Mouse (Mus musculus): ENCODE measurements around the gene Ppdpf. TPM values are rescaled to one million over a fixed set of nuclear protein-coding genes. Genes with fewer than 3 reads are reported as not detected.

Gene Ppdpf
- total and polyA plus RNA-seq, 3 experiments: 60.0 to 113 (median 71.2) TPM

DNA sequence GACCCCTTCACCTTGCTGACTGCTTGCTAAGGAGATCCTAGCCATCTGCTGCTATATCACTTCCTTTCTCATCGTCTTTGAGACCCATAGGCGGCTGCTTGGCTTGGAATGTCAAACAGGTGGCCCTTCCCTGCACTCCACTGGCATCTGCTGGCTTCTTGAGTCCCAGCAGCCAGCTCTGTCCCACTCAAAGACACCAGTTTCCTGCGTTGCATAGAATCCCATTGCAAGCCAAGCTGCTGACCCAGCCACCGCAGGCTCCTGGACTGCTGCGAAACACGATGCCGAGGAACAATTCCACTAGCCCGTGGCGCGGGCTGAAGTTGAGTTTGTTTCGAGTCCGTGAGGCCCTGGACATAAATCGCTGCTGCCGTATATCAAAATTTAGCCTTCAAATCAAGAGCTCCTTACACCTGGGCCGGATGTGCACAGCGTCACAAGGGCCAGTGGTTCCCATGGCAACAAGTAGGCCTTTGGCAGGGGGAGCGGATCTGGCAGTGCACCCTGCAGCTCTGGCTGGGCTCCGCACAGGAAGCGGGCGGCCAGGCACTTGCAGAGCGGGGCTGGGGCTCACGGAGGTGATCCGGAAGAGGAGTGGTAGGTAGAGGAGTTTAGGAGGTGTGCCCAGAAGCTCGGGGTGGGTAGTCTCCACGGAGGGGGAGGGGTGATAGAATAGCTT lies 32.6 kb downstream of the Ppdpf start, which contains the start of gene Fndc11:
Gene Fndc11, plus strand, starts transcription at position 476 of the 679 bp plus-strand sequence.
- peaks cover 8 to 16% of the 10 kb centered on the region in 2 experiments for H3K4me1 ChIP-seq (ENCODE audit: control insufficient read depth in 1 of 2, insufficient read depth in 2 of 2)
- H3K36me3 ChIP-seq (replicated peaks in 1 of 2; ENCODE audit: control insufficient read depth in 1 of 2, insufficient read depth in 1 of 2, low read length in 1 of 2): peaks cover 0 to 16% of the 10 kb centered on the region in 2 experiments
- H3K27ac ChIP-seq (ENCODE audit: insufficient read depth, low read depth): no peak within 1 kb of the TSS
- peak; percentile 66 for TF ChIP-seq ELF1 (IDR thresholded peaks at IDR 0.05; ENCODE audit: low read depth, low read length)
- peak; percentile 43; the same call in 1 of the 2 replicates for TF ChIP-seq TCF12 (IDR thresholded peaks at IDR 0.05; ENCODE audit: low read depth, low read length)
- TF ChIP-seq MXI1 (IDR thresholded peaks at IDR 0.05; ENCODE audit: low read depth, low read length): peak; percentile 73
- 0 out of 2 replicates have a peak, but pooled peaks have one; percentile 11 for TF ChIP-seq SMC3 (IDR thresholded peaks at IDR 0.05; ENCODE audit: low read depth, low read length)
- TF ChIP-seq CTCF (conservative IDR thresholded peaks at IDR 0.05 in 1 of 2, IDR thresholded peaks at IDR 0.05 in 1 of 2; ENCODE audit: low read depth in 2 of 2, low read length in 2 of 2): peak in 1 of 2 experiments; percentile 42; a peak in 2 of 4 replicates
- peak; percentile 37 for TF ChIP-seq RAD21 (IDR thresholded peaks at IDR 0.05; ENCODE audit: low read depth, low read length)
- peak; percentile 44; the same call in 1 of the 2 replicates for TF ChIP-seq CHD2 (IDR thresholded peaks at IDR 0.05; ENCODE audit: low read length)
- no peak for TF ChIP-seq HCFC1 (IDR thresholded peaks at IDR 0.05; ENCODE audit: low read depth, low read length)
- TF ChIP-seq NRF1 (IDR thresholded peaks at IDR 0.05; ENCODE audit: low read depth, low read length): no peak
- no peak for DNase-seq (ENCODE audit: extremely low read depth)
- no peaks in the 10 kb centered on the region for H3K9me3 ChIP-seq (replicated peaks; ENCODE audit: low read length)
- H3K9ac ChIP-seq (ENCODE audit: insufficient read depth, low read depth): peak within 1 kb of the TSS; percentile 60
- dilution Hi-C loops (cut with MboI; ENCODE audit: extremely low pct_ligation_motif_present, extremely low pct_unique_long_range_greater_than_20kb, low sequenced_read_pairs) (no loop called here), in situ Hi-C loops (cut with MboI; ENCODE audit: low pct_ligation_motif_present, low pct_unique_long_range_greater_than_20kb, low sequenced_read_pairs) (no loop called here)
- no peak within 1 kb of the TSS for H3K4me3 ChIP-seq (replicated peaks in 1 of 3; ENCODE audit: low read depth in 2 of 3, low read length in 2 of 3, poor library complexity in 1 of 3)
- H3K4me2 ChIP-seq (ENCODE audit: insufficient read depth, low read depth, poor library complexity, severe bottlenecking): peak within 1 kb of the TSS; percentile 24
- no peaks in the 10 kb centered on the region for H3K27me3 ChIP-seq (replicated peaks)
- no peaks in the 10 kb centered on the region for H3K79me2 ChIP-seq (replicated peaks; ENCODE audit: control insufficient read depth, extremely low read depth, insufficient read depth, poor library complexity, severe bottlenecking)

DNA sequence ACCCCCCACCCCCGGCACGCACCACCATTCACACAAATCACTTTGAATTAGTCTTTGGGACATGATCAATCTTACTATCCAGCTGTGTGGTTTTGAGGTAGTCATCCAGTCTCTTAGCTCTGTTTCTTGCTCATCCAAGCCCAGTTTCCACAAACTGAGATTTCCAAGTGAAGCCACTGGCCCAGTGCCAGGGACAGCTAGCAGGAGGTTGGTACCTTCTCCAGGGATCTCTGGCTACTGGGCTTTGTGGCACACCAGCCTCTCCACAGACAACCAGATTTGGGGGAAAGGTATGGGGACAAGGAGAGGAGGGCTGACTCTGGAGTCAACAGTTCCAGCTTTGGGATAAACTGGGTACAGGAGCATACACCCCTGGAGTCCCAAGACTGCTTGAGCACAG lies 33.3 kb downstream of the Ppdpf start:
- H3K36me3 ChIP-seq (replicated peaks in 1 of 2; ENCODE audit: control insufficient read depth in 1 of 2, insufficient read depth in 1 of 2, low read length in 1 of 2): peaks cover 1 to 19% of the 10 kb centered on the region in 2 experiments
- no peaks in the 10 kb centered on the region for H3K9me3 ChIP-seq (replicated peaks; ENCODE audit: low read length)
- in situ Hi-C loops (cut with MboI; ENCODE audit: low pct_ligation_motif_present, low pct_unique_long_range_greater_than_20kb, low sequenced_read_pairs): no loop called here
- H3K79me2 ChIP-seq (replicated peaks; ENCODE audit: control insufficient read depth, extremely low read depth, insufficient read depth, poor library complexity, severe bottlenecking): no peaks in the 10 kb centered on the region
- no peaks in the 10 kb centered on the region for H3K27me3 ChIP-seq (replicated peaks)
- TF ChIP-seq SMC3 (IDR thresholded peaks at IDR 0.05; ENCODE audit: low read depth, low read length) (no peak), JUND (conservative IDR thresholded peaks at IDR 0.05; ENCODE audit: low read depth, low read length) (no peak), E2F4 (IDR thresholded peaks at IDR 0.05; ENCODE audit: insufficient replicate concordance, low read depth, low read length) (no peak), GABPA (IDR thresholded peaks at IDR 0.05; ENCODE audit: insufficient replicate concordance, low read depth, low read length) (no peak), CHD1 (IDR thresholded peaks at IDR 0.05; ENCODE audit: low read depth, low read length) (no peak), TBP (conservative IDR thresholded peaks at IDR 0.05; ENCODE audit: low read depth, low read length) (no peak), ELF1 (IDR thresholded peaks at IDR 0.05; ENCODE audit: low read depth, low read length) (no peak), USF1 (IDR thresholded peaks at IDR 0.05; ENCODE audit: low read depth, low read length) (no peak), ZNF384 (IDR thresholded peaks at IDR 0.05; ENCODE audit: low read depth, low read length) (no peak), KAT2A (IDR thresholded peaks at IDR 0.05; ENCODE audit: insufficient replicate concordance, low read length) (no peak), EP300 (IDR thresholded peaks at IDR 0.05; ENCODE audit: low read length) (no peak), MAX (IDR thresholded peaks at IDR 0.05; ENCODE audit: low read length) (no peak), USF2 (conservative IDR thresholded peaks at IDR 0.05; ENCODE audit: low read depth, low read length) (no peak), RAD21 (IDR thresholded peaks at IDR 0.05; ENCODE audit: low read depth, low read length) (no peak), PAX5 (IDR thresholded peaks at IDR 0.05; ENCODE audit: low read length) (no peak), NRF1 (IDR thresholded peaks at IDR 0.05; ENCODE audit: low read depth, low read length) (no peak), RCOR1 (conservative IDR thresholded peaks at IDR 0.05; ENCODE audit: low read depth, low read length) (no peak), SIN3A (IDR thresholded peaks at IDR 0.05; ENCODE audit: low read length) (no peak)
- H3K4me1 ChIP-seq (ENCODE audit: control insufficient read depth in 1 of 2, insufficient read depth in 2 of 2): peaks cover 8 to 16% of the 10 kb centered on the region in 2 experiments
- no peak overlapping the region for H3K4me3 ChIP-seq (replicated peaks in 1 of 3; ENCODE audit: low read depth in 2 of 3, low read length in 2 of 3, poor library complexity in 1 of 3)
- no peak overlapping the region for H3K27ac ChIP-seq (ENCODE audit: insufficient read depth, low read depth)
- H3K9ac ChIP-seq (ENCODE audit: insufficient read depth, low read depth): peak overlapping the region; percentile 60
- DNase-seq (ENCODE audit: extremely low read depth): no peak
- H3K4me2 ChIP-seq (ENCODE audit: insufficient read depth, low read depth, poor library complexity, severe bottlenecking): peak overlapping the region; percentile 24
- dilution Hi-C loops (cut with MboI; ENCODE audit: extremely low pct_ligation_motif_present, extremely low pct_unique_long_range_greater_than_20kb, low sequenced_read_pairs): no loop called here
